Mouse (Mus musculus) frontal cortex, postnatal 14 days (tissue): ENCODE measurements around the gene Id1.

Experiments used
- DNase-seq, 2 experiments: peaks; one replicate each; pipeline ENCODE4 v3.0.0; 2022; ENCODE audit warnings: low spot score in 2 of 2

Id1 gene

GRCm38 (mm10) chr2:152723651-152724331 is 12.3 kb upstream of the Id1 start:
- DNase-seq, result no peak

GRCm38 (mm10) chr2:152724332-152724723 is 11.7 kb upstream of the Id1 start:
- no peak for DNase-seq

- no peak for DNase-seq
These were observed 10.8 kb upstream of the Id1 start for GRCm38 (mm10) chr2:152725178-152725750.

GRCm38 (mm10) chr2:152726213-152726612 is 9.8 kb upstream of the Id1 start:
- DNase-seq, result no peak

- DNase-seq, result no peak
These were observed 9.2 kb upstream of the Id1 start for GRCm38 (mm10) chr2:152726751-152727335.

- no peak for DNase-seq
These were observed 8.1 kb upstream of the Id1 start for GRCm38 (mm10) chr2:152727795-152728510.

GRCm38 (mm10) chr2:152728594-152728993 is 7.5 kb upstream of the Id1 start:
- DNase-seq, result no peak

DNA sequence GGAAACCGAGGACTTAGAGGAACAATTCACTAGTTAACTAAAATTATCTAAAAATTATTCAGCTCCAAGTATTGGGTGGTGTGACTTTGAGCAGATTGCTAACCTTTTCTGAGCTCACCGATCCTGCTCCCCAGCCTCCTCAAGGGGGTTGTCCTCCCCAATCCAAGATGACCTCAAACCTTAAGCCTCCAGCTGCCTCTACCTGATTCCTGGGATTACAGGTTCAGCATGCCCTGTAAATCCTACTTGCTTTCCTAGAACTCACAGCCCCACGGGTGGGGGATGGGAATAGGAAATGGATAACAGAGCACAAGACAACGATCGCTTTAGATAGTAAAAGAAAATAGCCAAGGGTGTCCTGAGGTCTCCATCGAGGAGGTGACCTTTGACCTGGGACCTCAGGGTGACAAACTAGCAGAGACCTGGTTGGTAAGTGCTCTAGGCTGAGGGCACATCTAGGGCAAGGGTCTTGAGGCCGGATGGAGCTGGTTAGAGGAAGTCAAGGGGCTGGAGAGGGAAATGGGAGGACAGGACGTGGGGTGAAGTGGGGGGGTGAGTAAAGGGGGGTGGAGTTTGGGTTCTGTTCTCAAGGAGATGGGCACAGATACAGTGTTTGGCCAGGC is 6.9 kb upstream of the Id1 start:
- DNase-seq, result no peak

DNA sequence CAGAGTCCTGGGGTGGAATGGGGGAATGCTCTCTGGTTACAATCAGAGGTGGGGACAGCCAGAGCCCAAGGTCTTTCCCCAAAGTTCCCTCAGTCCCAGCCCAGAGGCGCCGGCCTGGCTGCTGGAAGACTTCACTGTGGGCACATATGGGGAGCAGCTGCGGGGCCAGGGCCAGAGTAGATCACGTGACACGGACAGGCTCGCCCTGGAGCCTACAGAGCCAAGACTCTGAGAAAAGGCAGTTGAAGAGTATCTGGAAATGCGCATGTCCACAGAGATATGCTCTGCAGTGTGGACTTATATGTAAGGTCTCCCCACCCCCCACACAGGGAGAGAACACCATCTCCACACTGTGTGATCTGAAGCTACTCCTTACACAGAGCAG is 6.4 kb upstream of the Id1 start:
- no peak for DNase-seq

DNA sequence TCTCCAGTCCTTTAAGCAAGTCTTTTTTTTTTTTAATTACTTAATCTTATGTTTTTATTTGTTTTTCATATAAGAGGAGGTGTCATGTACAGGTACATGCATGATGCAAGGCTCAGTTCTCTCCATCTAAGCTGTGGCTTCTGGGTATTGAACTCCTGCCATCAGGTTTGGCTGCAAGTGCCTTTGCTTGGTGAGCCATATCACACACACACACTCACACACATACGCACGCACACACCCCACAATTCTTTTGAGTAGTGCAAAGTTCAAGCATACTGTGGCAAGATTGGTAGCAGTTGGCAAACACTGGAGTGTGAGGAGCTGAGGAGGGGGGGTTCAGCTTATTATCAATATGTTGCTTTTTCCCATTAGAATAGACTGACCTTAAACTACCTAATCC is 2.9 kb upstream of the Id1 start:
- DNase-seq, result no peak

DNA sequence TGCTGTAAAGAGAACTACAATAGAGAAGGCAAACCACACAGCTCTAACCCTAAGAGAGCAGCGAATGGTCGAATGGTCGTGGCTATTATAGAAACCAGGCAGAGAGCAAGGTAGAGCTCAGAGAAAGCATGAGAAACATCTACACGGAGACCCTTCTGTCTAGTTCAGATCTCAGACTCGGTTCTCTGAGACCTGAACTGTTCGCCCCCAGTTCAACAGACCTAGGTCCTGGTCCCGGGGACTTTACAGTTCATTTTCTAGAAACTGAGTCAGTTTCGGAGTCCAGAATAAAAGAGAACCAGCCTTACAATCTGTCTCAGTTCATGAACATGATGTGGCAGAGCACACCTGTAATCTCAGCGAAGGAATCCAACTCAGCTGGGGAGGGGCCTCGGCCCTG is 1.6 kb upstream of the Id1 start:
- DNase-seq, result no peak

DNA sequence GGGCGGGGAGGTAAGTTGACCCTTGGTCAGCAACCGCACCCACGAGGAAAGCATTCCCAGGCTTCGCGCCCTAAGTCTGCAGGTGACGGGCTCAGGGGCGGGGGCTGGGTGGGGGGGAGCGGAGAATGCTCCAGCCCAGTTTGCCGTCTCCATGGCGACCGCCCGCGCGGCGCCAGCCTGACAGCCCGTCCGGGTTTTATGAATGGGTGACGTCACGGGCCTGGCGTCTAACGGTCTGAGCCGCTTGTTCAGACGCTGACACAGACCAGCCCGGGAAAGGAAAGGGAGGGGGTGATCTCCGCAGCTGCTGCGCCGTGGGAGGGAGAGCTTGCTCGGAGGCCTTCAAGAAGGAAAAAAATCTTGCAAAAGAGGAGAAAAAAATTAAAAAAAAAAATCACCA is 1.1 kb upstream of the Id1 start:
- peak; percentile 90 to 91 for DNase-seq

DNA sequence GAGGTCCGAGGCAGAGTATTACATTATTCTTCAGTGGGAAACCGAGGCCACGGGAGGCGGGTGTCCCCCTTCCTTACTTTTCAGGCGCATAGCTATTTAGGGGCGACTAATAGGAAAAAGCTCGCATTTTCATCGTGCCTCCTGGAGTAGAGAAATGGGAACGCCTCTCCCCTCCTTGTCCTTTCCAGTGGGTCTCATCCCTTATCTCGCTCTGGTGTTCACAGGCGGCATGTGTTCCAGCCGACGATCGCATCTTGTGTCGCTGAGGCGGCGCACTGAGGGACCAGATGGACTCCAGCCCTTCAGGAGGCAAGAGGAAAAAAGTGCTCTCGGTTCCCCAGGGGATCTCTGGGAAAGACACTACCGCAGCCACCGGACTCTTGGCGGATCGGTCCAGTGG is 697 bp downstream of the Id1 start:
- no peak for DNase-seq

DNA sequence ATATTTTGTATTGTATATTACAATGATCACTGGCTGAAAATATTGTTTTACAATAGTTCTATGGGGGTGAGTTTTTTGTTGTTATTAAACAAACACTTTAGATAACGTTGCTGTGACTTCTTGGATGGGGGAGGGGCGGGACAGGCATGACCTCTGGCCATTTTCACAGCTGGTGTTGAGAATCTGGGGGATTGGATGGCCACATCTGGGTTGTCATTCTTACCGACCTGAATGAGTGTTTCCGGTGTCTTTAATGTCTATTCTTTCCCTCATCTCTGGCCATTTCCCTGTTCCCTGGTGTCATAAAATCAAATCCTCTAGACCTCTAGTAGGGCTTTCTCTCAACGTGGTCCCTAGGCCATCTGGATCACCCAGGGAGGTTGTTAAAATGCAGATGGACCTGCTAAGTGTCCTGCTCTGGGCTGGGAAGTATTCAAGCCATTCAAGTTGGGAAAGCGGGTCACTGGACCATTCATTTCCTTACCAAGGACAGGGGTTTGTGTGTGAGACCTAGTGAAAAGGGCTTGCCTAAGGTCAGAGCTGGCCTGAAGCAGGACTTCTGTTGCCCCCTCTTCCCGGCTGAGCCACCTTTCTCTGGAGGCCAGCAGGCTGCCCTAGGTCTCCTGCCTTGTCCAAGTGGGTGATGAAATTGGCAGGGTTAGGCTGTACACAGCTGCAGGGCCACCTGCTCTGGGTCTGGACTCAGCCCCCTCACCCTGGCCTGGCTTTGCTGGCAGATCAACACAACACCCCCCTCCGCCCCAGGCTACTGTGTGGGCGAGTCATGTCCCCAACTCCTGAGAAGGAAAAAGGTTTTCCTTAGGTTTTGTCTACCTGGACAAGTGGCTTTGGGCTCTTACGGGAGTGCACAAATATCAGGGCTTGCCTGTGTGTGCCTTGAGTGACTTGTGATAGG is 1.5 kb downstream of the Id1 start:
- no peak for DNase-seq

- DNase-seq, result no peak
These were observed 2.3 kb downstream of the Id1 start for GRCm38 (mm10) chr2:152738341-152738740.

GRCm38 (mm10) chr2:152739031-152739841 is 3.2 kb downstream of the Id1 start:
- no peak for DNase-seq

DNA sequence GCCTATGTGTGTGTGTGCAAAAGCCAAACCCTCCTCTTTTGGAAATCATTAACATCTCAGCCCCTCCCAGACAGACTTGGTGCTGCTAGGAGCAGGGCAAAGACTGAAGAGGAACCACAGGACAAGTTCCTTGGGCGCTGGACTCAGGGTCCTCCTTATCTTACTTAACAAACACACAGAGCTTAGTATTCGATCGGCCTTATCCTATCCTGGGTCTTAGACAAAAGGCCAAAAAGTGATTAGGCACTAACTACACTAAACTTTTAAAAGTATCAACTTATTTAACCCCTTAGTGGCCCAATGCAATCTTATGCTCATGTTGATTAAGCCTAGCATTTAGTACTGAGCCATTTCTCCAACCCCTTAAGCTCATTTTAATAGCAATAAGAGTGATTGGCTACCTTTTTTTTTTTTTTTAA is 3.8 kb downstream of the Id1 start:
- DNase-seq, result no peak

GRCm38 (mm10) chr2:152740490-152740889 is 4.4 kb downstream of the Id1 start:
- DNase-seq, result no peak

DNA sequence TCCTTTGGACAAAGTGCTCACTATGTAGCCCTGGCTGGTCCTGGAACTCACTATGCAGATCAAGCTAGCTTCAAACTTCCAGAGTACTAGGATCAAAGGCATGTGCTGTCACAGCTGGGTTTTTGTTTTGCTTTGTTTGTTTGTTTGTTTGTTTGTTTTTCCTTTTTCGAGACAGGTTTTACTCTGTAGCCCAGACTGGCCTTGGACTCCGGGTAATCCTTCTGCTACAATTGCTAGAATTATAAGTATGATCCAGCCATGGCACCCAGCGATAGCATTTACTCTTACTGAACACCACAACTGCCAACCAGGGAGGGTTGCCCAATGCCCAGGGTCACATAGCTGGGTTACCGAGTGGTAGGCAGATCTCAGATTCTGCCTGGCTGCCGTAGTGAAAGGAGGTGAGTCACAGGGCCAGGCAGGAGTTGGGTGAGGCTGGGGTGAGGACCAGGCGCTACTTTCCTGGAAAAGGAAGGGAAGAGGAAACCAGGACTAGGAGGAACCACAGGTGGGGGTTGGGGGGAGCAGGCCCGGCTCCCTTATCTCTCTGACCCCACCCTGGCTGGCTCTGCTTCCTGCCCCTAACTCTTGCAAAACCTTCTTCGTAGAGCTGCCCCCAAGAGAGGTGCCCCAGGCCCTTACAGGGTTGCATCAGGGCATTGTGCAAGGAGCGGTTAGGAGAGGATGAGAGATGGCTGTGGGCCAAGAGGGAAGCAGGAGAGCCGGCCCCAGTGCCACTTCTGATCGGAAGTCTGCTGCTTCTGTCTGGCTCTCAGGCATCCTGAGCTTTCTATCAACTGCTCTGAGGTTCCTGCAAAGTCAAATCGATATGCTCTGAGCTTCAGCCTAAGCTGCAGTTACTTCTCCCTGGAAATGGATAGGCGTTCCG is 5.3 kb downstream of the Id1 start:
- no peak for DNase-seq
